ENCODE assay signal across 32 mouse cellular contexts in the genomic region with DNA sequence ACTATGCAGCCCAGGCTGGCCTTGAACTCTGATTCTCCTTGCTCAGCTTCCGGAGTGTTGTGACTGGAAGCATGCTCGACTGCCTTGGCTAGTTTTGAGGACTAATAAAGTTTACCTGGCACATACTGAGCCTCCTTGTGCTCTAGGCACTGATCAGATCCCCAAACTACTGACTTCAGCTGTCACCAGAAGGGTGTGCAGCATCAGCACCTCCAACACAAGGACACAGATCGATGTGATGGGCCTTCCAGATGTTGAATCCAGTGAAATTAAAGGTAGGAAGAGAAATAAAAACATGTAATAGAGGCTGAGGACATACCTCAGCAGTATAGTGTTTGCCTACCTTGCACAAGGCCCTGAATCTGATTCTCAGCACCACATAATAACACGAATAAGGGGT. TPM values are rescaled to one million over a fixed set of nuclear protein-coding genes. Genes with fewer than 3 reads are reported as not detected.
DNase-seq lines count a peak whose midpoint lies in the region; ATAC-seq and TF ChIP-seq lines count a peak whose summit lies in the region.
"Had no signal": no experiment of that assay in that cellular context is flagged by ENCODE, and none has a peak within 500 bp of the region (broad histone marks: within the 10 kb centered on the region; RNA-seq: fewer than 3 reads in every experiment).

No protein-coding gene starts in this region.

- H3K36me3 ChIP-seq in forebrain, embryonic 11.5 days (ENCODE audit: control insufficient read depth, insufficient read depth, low read length) = peaks cover 12% of the 10 kb centered on the region
- peaks cover 45% of the 10 kb centered on the region for H3K36me3 ChIP-seq in forebrain, postnatal 0 days (ENCODE audit: insufficient read depth)
- peaks cover 51% of the 10 kb centered on the region for H3K36me3 ChIP-seq in hindbrain, embryonic 12.5 days
- H3K36me3 ChIP-seq in hindbrain, embryonic 14.5 days (replicated peaks; ENCODE audit: control insufficient read depth, insufficient read depth) = peaks cover 51% of the 10 kb centered on the region
- H3K36me3 ChIP-seq in midbrain, embryonic 12.5 days = peaks cover 46% of the 10 kb centered on the region
- peaks cover 55% of the 10 kb centered on the region for H3K36me3 ChIP-seq in midbrain, embryonic 10.5 days
- H3K36me3 ChIP-seq in midbrain, embryonic 14.5 days (ENCODE audit: control insufficient read depth, insufficient read depth, low read length) = peaks cover 50% of the 10 kb centered on the region

- H3K9ac ChIP-seq in forebrain, embryonic 11.5 days (ENCODE audit: low read length) = no peak overlapping the region
- no peak overlapping the region for H3K9ac ChIP-seq in forebrain, postnatal 0 days
- H3K9ac ChIP-seq in hindbrain, embryonic 12.5 days = no peak overlapping the region
- no peak overlapping the region for H3K9ac ChIP-seq in hindbrain, embryonic 14.5 days
- 0 out of 2 replicates have a peak overlapping the region, but pooled peaks have one; percentile 11 for H3K9ac ChIP-seq in midbrain, embryonic 12.5 days (replicated peaks)
- 0 out of 2 replicates have a peak overlapping the region, but pooled peaks have one; percentile 23 for H3K9ac ChIP-seq in midbrain, embryonic 14.5 days (replicated peaks; ENCODE audit: low read length)
- H3K9ac ChIP-seq: limb, embryonic 12.5 days; liver, postnatal 0 days had no signal

- H3K4me2 ChIP-seq in forebrain, embryonic 11.5 days (ENCODE audit: low read depth, low read length, severe bottlenecking) = no peak overlapping the region
- no peak overlapping the region for H3K4me2 ChIP-seq in forebrain, postnatal 0 days (ENCODE audit: low read depth)
- 0 out of 2 replicates have a peak overlapping the region, but pooled peaks have one; percentile 6 for H3K4me2 ChIP-seq in hindbrain, embryonic 12.5 days (replicated peaks)
- H3K4me2 ChIP-seq in hindbrain, embryonic 14.5 days (replicated peaks) = no peak overlapping the region; the same call in 1 of the 2 replicates
- H3K4me2 ChIP-seq in midbrain, embryonic 12.5 days (replicated peaks) = peak overlapping the region; percentile 71; the same call in 1 of the 2 replicates
- H3K4me2 ChIP-seq in midbrain, embryonic 14.5 days (ENCODE audit: low read length) = peak overlapping the region; percentile 74; the same call in 1 of the 2 replicates

- WGBS in forebrain, embryonic 11.5 days = 94% methylated on average over 4 of the region's 4 CpGs
- WGBS in forebrain, postnatal 0 days = 94% methylated on average over 4 of the region's 4 CpGs
- WGBS in hindbrain, embryonic 12.5 days = 93% methylated on average over 4 of the region's 4 CpGs
- 96% methylated on average over 4 of the region's 4 CpGs for WGBS in hindbrain, embryonic 14.5 days
- WGBS in midbrain, embryonic 12.5 days = 94% methylated on average over 4 of the region's 4 CpGs
- 96% methylated on average over 4 of the region's 4 CpGs for WGBS in midbrain, embryonic 10.5 days
- 95% methylated on average over 4 of the region's 4 CpGs for WGBS in midbrain, embryonic 14.5 days

- DNase-seq in forebrain, embryonic 11.5 days (ENCODE audit: low spot score) = peak; percentile 27
- no peak for DNase-seq in forebrain, postnatal 0 days
- no peak for DNase-seq in hindbrain, embryonic 14.5 days (ENCODE audit: low spot score)
- DNase-seq in midbrain, embryonic 10.5 days (ENCODE audit: low spot score) = no peak
- DNase-seq in midbrain, embryonic 14.5 days = no peak
- no peak for DNase-seq in left cerebral cortex, postnatal 4 days
- DNase-seq: adrenal gland, adult 8-10 months; cerebellum, adult 11-12 months; cerebellum, postnatal 10 days; gastrocnemius, postnatal 36 days; kidney, adult 9 months; kidney, postnatal 36 days; layer of hippocampus, postnatal 36 days; liver, postnatal 0 days; retina, postnatal 1 day; right cerebral cortex, postnatal 4 days; thymus, adult 18-20 months; thymus, postnatal 36 days had no signal

- no peak overlapping the region for H3K27ac ChIP-seq in forebrain, embryonic 11.5 days (ENCODE audit: low read depth, low read length)
- no peak overlapping the region for H3K27ac ChIP-seq in forebrain, postnatal 0 days (ENCODE audit: low read depth, low read length)
- H3K27ac ChIP-seq in hindbrain, embryonic 12.5 days = no peak overlapping the region
- H3K27ac ChIP-seq in hindbrain, embryonic 14.5 days = no peak overlapping the region
- H3K27ac ChIP-seq in midbrain, embryonic 12.5 days (replicated peaks) = no peak overlapping the region
- H3K27ac ChIP-seq in midbrain, embryonic 10.5 days (replicated peaks) = no peak overlapping the region
- H3K27ac ChIP-seq in midbrain, embryonic 14.5 days (replicated peaks; ENCODE audit: low read depth, low read length) = no peak overlapping the region
- H3K27ac ChIP-seq: limb, embryonic 12.5 days had no signal

- no peak overlapping the region for H3K4me3 ChIP-seq in forebrain, embryonic 11.5 days (ENCODE audit: low read depth, low read length)
- H3K4me3 ChIP-seq in forebrain, postnatal 0 days (ENCODE audit: low read depth, low read length) = no peak overlapping the region
- no peak overlapping the region; the same call in 1 of the 2 replicates for H3K4me3 ChIP-seq in hindbrain, embryonic 12.5 days
- H3K4me3 ChIP-seq in hindbrain, embryonic 14.5 days (replicated peaks; ENCODE audit: low read length) = no peak overlapping the region
- no peak overlapping the region for H3K4me3 ChIP-seq in midbrain, embryonic 12.5 days
- no peak overlapping the region for H3K4me3 ChIP-seq in midbrain, embryonic 10.5 days
- H3K4me3 ChIP-seq in midbrain, embryonic 14.5 days (replicated peaks; ENCODE audit: low read depth, low read length) = no peak overlapping the region

- no peaks in the 10 kb centered on the region for H3K27me3 ChIP-seq in forebrain, embryonic 11.5 days (ENCODE audit: control insufficient read depth, insufficient read depth, low read length)
- no peaks in the 10 kb centered on the region for H3K27me3 ChIP-seq in forebrain, postnatal 0 days (ENCODE audit: insufficient read depth, low read length)
- H3K27me3 ChIP-seq in hindbrain, embryonic 12.5 days = no peaks in the 10 kb centered on the region
- no peaks in the 10 kb centered on the region for H3K27me3 ChIP-seq in hindbrain, embryonic 14.5 days (ENCODE audit: control insufficient read depth, insufficient read depth, low read length)
- no peaks in the 10 kb centered on the region for H3K27me3 ChIP-seq in midbrain, embryonic 12.5 days
- H3K27me3 ChIP-seq in midbrain, embryonic 10.5 days (ENCODE audit: low read depth, poor library complexity, severe bottlenecking) = no peaks in the 10 kb centered on the region
- H3K27me3 ChIP-seq in midbrain, embryonic 14.5 days (ENCODE audit: control insufficient read depth, insufficient read depth, low read length) = no peaks in the 10 kb centered on the region
- H3K27me3 ChIP-seq: limb, embryonic 12.5 days had no signal

- H3K9me3 ChIP-seq in forebrain, embryonic 11.5 days (ENCODE audit: control insufficient read depth, low read length) = no peaks in the 10 kb centered on the region
- no peaks in the 10 kb centered on the region for H3K9me3 ChIP-seq in forebrain, postnatal 0 days (ENCODE audit: low read length)
- H3K9me3 ChIP-seq in hindbrain, embryonic 12.5 days (replicated peaks) = no peaks in the 10 kb centered on the region
- H3K9me3 ChIP-seq in hindbrain, embryonic 14.5 days (ENCODE audit: control insufficient read depth, low read length) = no peaks in the 10 kb centered on the region
- no peaks in the 10 kb centered on the region for H3K9me3 ChIP-seq in midbrain, embryonic 12.5 days
- H3K9me3 ChIP-seq in midbrain, embryonic 10.5 days (replicated peaks) = no peaks in the 10 kb centered on the region
- no peaks in the 10 kb centered on the region for H3K9me3 ChIP-seq in midbrain, embryonic 14.5 days (ENCODE audit: control insufficient read depth, low read length)
- H3K9me3 ChIP-seq: limb, embryonic 12.5 days had no signal

- TF ChIP-seq CTCF in forebrain, postnatal 0 days (IDR thresholded peaks at IDR 0.05; ENCODE audit: low read depth) = no peak

- no peaks in the 10 kb centered on the region for H3K4me1 ChIP-seq in forebrain, embryonic 11.5 days (replicated peaks; ENCODE audit: control insufficient read depth, insufficient read depth, low read length)
- peaks cover 8% of the 10 kb centered on the region for H3K4me1 ChIP-seq in forebrain, postnatal 0 days (ENCODE audit: insufficient read depth)
- H3K4me1 ChIP-seq in hindbrain, embryonic 12.5 days = peaks cover 15% of the 10 kb centered on the region
- H3K4me1 ChIP-seq in hindbrain, embryonic 14.5 days (replicated peaks; ENCODE audit: control insufficient read depth, insufficient read depth, low read length) = peaks cover 19% of the 10 kb centered on the region
- H3K4me1 ChIP-seq in midbrain, embryonic 12.5 days = peaks cover 15% of the 10 kb centered on the region
- peaks cover 27% of the 10 kb centered on the region for H3K4me1 ChIP-seq in midbrain, embryonic 10.5 days
- peaks cover 20% of the 10 kb centered on the region for H3K4me1 ChIP-seq in midbrain, embryonic 14.5 days (ENCODE audit: control insufficient read depth, insufficient read depth, low read length)

- no peak for ATAC-seq in forebrain, embryonic 11.5 days (replicated peaks; ENCODE audit: low FRiP score)
- no peak for ATAC-seq in forebrain, postnatal 0 days
- ATAC-seq in hindbrain, embryonic 12.5 days (ENCODE audit: low FRiP score) = no peak
- no peak for ATAC-seq in hindbrain, embryonic 14.5 days (ENCODE audit: low FRiP score)
- no peak for ATAC-seq in midbrain, embryonic 12.5 days (ENCODE audit: low FRiP score, low read depth)
- no peak for ATAC-seq in midbrain, embryonic 14.5 days (ENCODE audit: low FRiP score, low TSS enrichment)
- ATAC-seq: activated CD4-positive, CD25-positive, alpha-beta regulatory T cell, adult 4 months; liver, postnatal 0 days; lung, postnatal 0 days had no signal

- intact Hi-C loops in left cerebral cortex, postnatal 4 days (cut with DNase I) = loop anchor here (10.0 kb wide), 1 partner anchor 45 kb away; no protein-coding TSS in a partner anchor

RNA-seq across cellular contexts. Expression of a gene that starts 1.7 kb away (rescaled TPM):
- not detected in 2 replicates for polyA plus RNA-seq in forebrain, embryonic 11.5 days (2014; fragmentation: Nextera tagmentation; extraction: Ambion mirVana)
- not detected in 2 replicates for total RNA-seq in forebrain, postnatal 0 days (2014; rRNA removed)
- not detected in 2 replicates for polyA plus RNA-seq in forebrain, postnatal 0 days (2015; fragmentation: Nextera tagmentation; extraction: Ambion mirVana)
- not detected in 2 replicates for polyA plus RNA-seq in hindbrain, embryonic 12.5 days (2016; fragmentation: Nextera tagmentation; extraction: Ambion mirVana)
- polyA plus RNA-seq in hindbrain, embryonic 14.5 days (2014; fragmentation: Nextera tagmentation; extraction: Ambion mirVana) = not detected in 2 replicates
- polyA plus RNA-seq in midbrain, embryonic 12.5 days (2016; fragmentation: Nextera tagmentation; extraction: Ambion mirVana) = not detected in 2 replicates
- polyA plus RNA-seq in midbrain, embryonic 10.5 days (2016; fragmentation: Nextera tagmentation; extraction: Ambion mirVana) = not detected in 2 replicates
- polyA plus RNA-seq in midbrain, embryonic 14.5 days (2014; fragmentation: Nextera tagmentation; extraction: Ambion mirVana) = not detected in 2 replicates
- total RNA-seq in left cerebral cortex, postnatal 4 days (2021) = not detected
- total RNA-seq: adrenal gland, adult 8-10 months; gastrocnemius, adult 18-20 months; gastrocnemius, postnatal 36 days; hematopoietic stem cell, adult 5-6 weeks; layer of hippocampus, adult 8-10 months; layer of hippocampus, postnatal 36 days; left cerebral cortex, postnatal 10 days had no signal
- polyA plus RNA-seq: activated CD4-positive, CD25-positive, alpha-beta regulatory T cell, adult 4 months; embryonic facial prominence, embryonic 11.5 days; heart, embryonic 16.5 days; intestine, embryonic 14.5 days; limb, embryonic 12.5 days; liver, embryonic 11.5 days; liver, postnatal 0 days; lung, postnatal 0 days; stomach, embryonic 14.5 days had no signal

RNA-seq across cellular contexts. Expression of a gene that starts 2.1 kb away (rescaled TPM):
- 92.2 and 100 TPM in 2 replicates for polyA plus RNA-seq in forebrain, embryonic 11.5 days (2014; fragmentation: Nextera tagmentation; extraction: Ambion mirVana)
- total RNA-seq in forebrain, postnatal 0 days (2014; rRNA removed) = 115 and 135 TPM in 2 replicates
- polyA plus RNA-seq in forebrain, postnatal 0 days (2015; fragmentation: Nextera tagmentation; extraction: Ambion mirVana) = 92.6 and 108 TPM in 2 replicates
- 122 and 126 TPM in 2 replicates for polyA plus RNA-seq in hindbrain, embryonic 12.5 days (2016; fragmentation: Nextera tagmentation; extraction: Ambion mirVana)
- polyA plus RNA-seq in hindbrain, embryonic 14.5 days (2014; fragmentation: Nextera tagmentation; extraction: Ambion mirVana) = 158 and 170 TPM in 2 replicates
- 123 and 127 TPM in 2 replicates for polyA plus RNA-seq in midbrain, embryonic 12.5 days (2016; fragmentation: Nextera tagmentation; extraction: Ambion mirVana)
- 70.0 and 83.8 TPM in 2 replicates for polyA plus RNA-seq in midbrain, embryonic 10.5 days (2016; fragmentation: Nextera tagmentation; extraction: Ambion mirVana)
- 154 and 189 TPM in 2 replicates for polyA plus RNA-seq in midbrain, embryonic 14.5 days (2014; fragmentation: Nextera tagmentation; extraction: Ambion mirVana)
- 100 to 1,000 TPM; 114 to 120 TPM for total RNA-seq in left cerebral cortex, postnatal 4 days (2021)

RNA-seq across cellular contexts. Expression of a gene that starts 34.6 kb away (rescaled TPM):
- polyA plus RNA-seq in forebrain, embryonic 11.5 days (2014; fragmentation: Nextera tagmentation; extraction: Ambion mirVana) = 14.7 and 16.9 TPM in 2 replicates
- 2.2 and 3.3 TPM in 2 replicates for total RNA-seq in forebrain, postnatal 0 days (2014; rRNA removed)
- 3.7 and 5.2 TPM in 2 replicates for polyA plus RNA-seq in forebrain, postnatal 0 days (2015; fragmentation: Nextera tagmentation; extraction: Ambion mirVana)
- polyA plus RNA-seq in hindbrain, embryonic 12.5 days (2016; fragmentation: Nextera tagmentation; extraction: Ambion mirVana) = 0.40 and 0.60 TPM in 2 replicates
- 0.12 TPM in 1 of 2 replicates, not detected in the other for polyA plus RNA-seq in hindbrain, embryonic 14.5 days (2014; fragmentation: Nextera tagmentation; extraction: Ambion mirVana)
- 3.3 and 4.5 TPM in 2 replicates for polyA plus RNA-seq in midbrain, embryonic 12.5 days (2016; fragmentation: Nextera tagmentation; extraction: Ambion mirVana)
- polyA plus RNA-seq in midbrain, embryonic 10.5 days (2016; fragmentation: Nextera tagmentation; extraction: Ambion mirVana) = 4.9 and 6.7 TPM in 2 replicates
- polyA plus RNA-seq in midbrain, embryonic 14.5 days (2014; fragmentation: Nextera tagmentation; extraction: Ambion mirVana) = 0.74 TPM in 1 of 2 replicates, not detected in the other
- total RNA-seq in left cerebral cortex, postnatal 4 days (2021) = 1 to 10 TPM; 1.7 to 1.9 TPM
- total RNA-seq: adrenal gland, adult 8-10 months; gastrocnemius, adult 18-20 months; gastrocnemius, postnatal 36 days; hematopoietic stem cell, adult 5-6 weeks had no signal
- polyA plus RNA-seq: activated CD4-positive, CD25-positive, alpha-beta regulatory T cell, adult 4 months; intestine, embryonic 14.5 days; liver, postnatal 0 days; lung, postnatal 0 days; stomach, embryonic 14.5 days had no signal

Comparison
In these comparisons a context has a peak if more than half of its experiments do, and no peak if none do; other contexts are left out.
1. H3K4me2 ChIP-seq: peak in hindbrain, embryonic 12.5 days (single experiment), midbrain, embryonic 12.5 days (single experiment) and midbrain, embryonic 14.5 days (single experiment); none in forebrain, embryonic 11.5 days (single experiment), forebrain, postnatal 0 days (single experiment) and hindbrain, embryonic 14.5 days (single experiment).
2. H3K9ac ChIP-seq: peak in midbrain, embryonic 12.5 days (single experiment) and midbrain, embryonic 14.5 days (single experiment); none in forebrain, embryonic 11.5 days (single experiment), forebrain, postnatal 0 days (single experiment), hindbrain, embryonic 12.5 days (single experiment) and hindbrain, embryonic 14.5 days (single experiment).